Mouse (Mus musculus): ENCODE results near the gene Mapk11. TPM values are rescaled to one million over a fixed set of nuclear protein-coding genes. Genes with fewer than 3 reads are reported as not detected.

Mapk11 gene
- total and polyA plus RNA-seq, 2 experiments from 2014 or later, result 19.3 to 34.8 TPM

DNA sequence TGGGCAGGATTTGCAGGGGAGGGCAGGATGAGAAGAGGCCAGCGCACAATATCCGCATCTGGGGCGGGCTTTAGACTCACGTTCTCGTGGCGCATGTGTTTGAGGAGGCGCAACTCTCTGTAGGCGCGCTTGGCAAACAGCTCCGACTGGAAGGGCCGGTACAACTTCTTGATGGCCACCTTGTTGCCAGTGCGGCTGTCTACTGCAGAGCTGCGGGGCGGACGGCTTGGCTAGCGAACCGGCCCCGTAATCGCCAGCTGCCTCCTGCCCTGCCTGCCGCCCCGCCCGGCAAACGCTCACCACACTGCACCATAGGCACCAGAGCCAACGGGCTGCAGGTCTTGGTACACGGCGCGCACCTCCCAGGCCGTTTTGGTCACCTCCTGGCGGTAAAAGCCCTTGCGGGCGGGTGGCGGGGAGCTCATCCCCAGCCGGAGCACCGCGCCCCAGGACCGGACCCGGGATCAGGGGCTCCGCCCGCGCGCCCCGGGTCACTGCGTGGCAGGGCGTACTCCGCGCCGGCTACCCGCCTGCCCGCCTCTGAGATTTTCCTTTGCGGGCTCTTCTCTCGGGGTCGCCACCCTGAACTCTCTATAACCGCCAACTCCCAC lies 9.3 kb downstream of the Mapk11 start:
- H3K9ac ChIP-seq (replicated peaks; ENCODE audit: low read length, poor library complexity, severe bottlenecking), result peak overlapping the region; percentile 57
- peak overlapping the region; percentile 49 for H3K4me3 ChIP-seq (ENCODE audit: low read depth, low read length)
- no peaks in the 10 kb centered on the region for H3K36me3 ChIP-seq (ENCODE audit: insufficient read depth, low read length)
- H3K27ac ChIP-seq (ENCODE audit: low read depth, low read length), result no peak overlapping the region
- peaks cover 5% of the 10 kb centered on the region; the same call in 1 of the 2 replicates for H3K27me3 ChIP-seq (ENCODE audit: insufficient read depth, low read length)
- ATAC-seq (ENCODE audit: low FRiP score), result no peak
- peak; percentile 24 for DNase-seq (ENCODE audit: low spot score)
- WGBS, result under 1% methylated on average over 45 of the region's 53 CpGs
- no peak for TF ChIP-seq CTCF (IDR thresholded peaks at IDR 0.05)
- peak overlapping the region; percentile 99 for H3K4me2 ChIP-seq (ENCODE audit: low read depth, low read length, poor library complexity, severe bottlenecking)
- H3K4me1 ChIP-seq (ENCODE audit: insufficient read depth, low read length), result peaks cover 10% of the 10 kb centered on the region; the same call in 1 of the 2 replicates
- H3K9me3 ChIP-seq (ENCODE audit: low read length), result no peaks in the 10 kb centered on the region

DNA sequence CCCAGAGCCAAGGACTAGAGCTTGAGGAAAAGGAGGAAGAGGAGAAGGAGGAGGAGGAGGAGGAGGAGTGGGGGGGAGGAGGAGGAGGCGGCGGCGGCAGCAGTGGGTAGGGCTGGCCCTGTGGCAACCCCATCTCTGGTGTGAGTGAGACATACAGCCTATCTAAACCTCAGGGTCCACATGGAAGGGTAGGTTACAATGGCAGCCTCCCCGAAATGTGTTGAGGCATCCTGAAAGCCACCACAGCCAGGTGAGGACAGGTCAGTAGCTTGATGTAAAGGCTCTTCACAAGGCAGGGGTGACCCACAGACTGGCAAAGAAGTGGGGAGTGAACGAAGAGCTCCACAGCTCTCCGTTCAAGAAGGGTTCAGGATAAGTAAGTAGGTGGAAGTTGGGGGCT lies 10.9 kb downstream of the Mapk11 start:
- H3K27me3 ChIP-seq (ENCODE audit: insufficient read depth, low read length), result peaks cover 5% of the 10 kb centered on the region; the same call in 1 of the 2 replicates
- H3K4me2 ChIP-seq (ENCODE audit: low read depth, low read length, poor library complexity, severe bottlenecking), result no peak overlapping the region
- no peak overlapping the region for H3K27ac ChIP-seq (ENCODE audit: low read depth, low read length)
- H3K4me1 ChIP-seq (ENCODE audit: insufficient read depth, low read length), result peaks cover 10% of the 10 kb centered on the region; the same call in 1 of the 2 replicates
- no peaks in the 10 kb centered on the region for H3K36me3 ChIP-seq (ENCODE audit: insufficient read depth, low read length)
- no peak for TF ChIP-seq CTCF (IDR thresholded peaks at IDR 0.05)
- ATAC-seq (ENCODE audit: low FRiP score), result no peak
- H3K9ac ChIP-seq (replicated peaks; ENCODE audit: low read length, poor library complexity, severe bottlenecking), result no peak overlapping the region
- no peaks in the 10 kb centered on the region for H3K9me3 ChIP-seq (ENCODE audit: low read length)
- no peak for DNase-seq (ENCODE audit: low spot score)
- WGBS, result 97% methylated on average over 6 of the region's 6 CpGs
- H3K4me3 ChIP-seq (ENCODE audit: low read depth, low read length), result no peak overlapping the region

DNA sequence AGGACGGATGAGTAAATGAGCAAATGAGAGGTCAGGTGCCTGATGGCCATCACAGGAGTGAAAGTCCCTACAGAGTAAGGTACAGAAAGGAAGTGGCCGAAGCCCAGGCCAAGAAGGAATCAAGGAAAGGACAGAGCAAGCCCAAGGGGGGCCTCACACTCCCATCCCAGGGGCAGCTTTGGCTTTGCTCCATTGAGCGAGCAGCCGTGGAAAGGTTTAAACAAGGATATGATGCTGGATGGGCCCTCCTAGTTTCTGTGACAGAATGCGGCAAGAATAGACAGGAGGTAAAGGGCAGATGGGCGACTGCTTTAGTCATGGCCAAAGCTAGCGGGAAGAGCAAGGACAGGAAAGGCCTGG lies 11.4 kb downstream of the Mapk11 start:
- no peak overlapping the region for H3K4me2 ChIP-seq (ENCODE audit: low read depth, low read length, poor library complexity, severe bottlenecking)
- 91% methylated on average over 7 of the region's 7 CpGs for WGBS
- peaks cover 10% of the 10 kb centered on the region; the same call in 1 of the 2 replicates for H3K4me1 ChIP-seq (ENCODE audit: insufficient read depth, low read length)
- peaks cover 5% of the 10 kb centered on the region; the same call in 1 of the 2 replicates for H3K27me3 ChIP-seq (ENCODE audit: insufficient read depth, low read length)
- H3K9me3 ChIP-seq (ENCODE audit: low read length), result no peaks in the 10 kb centered on the region
- TF ChIP-seq CTCF (IDR thresholded peaks at IDR 0.05), result no peak
- H3K9ac ChIP-seq (replicated peaks; ENCODE audit: low read length, poor library complexity, severe bottlenecking), result no peak overlapping the region
- H3K27ac ChIP-seq (ENCODE audit: low read depth, low read length), result no peak overlapping the region
- ATAC-seq (ENCODE audit: low FRiP score), result no peak
- H3K4me3 ChIP-seq (ENCODE audit: low read depth, low read length), result no peak overlapping the region
- H3K36me3 ChIP-seq (ENCODE audit: insufficient read depth, low read length), result no peaks in the 10 kb centered on the region
- DNase-seq (ENCODE audit: low spot score), result no peak

DNA sequence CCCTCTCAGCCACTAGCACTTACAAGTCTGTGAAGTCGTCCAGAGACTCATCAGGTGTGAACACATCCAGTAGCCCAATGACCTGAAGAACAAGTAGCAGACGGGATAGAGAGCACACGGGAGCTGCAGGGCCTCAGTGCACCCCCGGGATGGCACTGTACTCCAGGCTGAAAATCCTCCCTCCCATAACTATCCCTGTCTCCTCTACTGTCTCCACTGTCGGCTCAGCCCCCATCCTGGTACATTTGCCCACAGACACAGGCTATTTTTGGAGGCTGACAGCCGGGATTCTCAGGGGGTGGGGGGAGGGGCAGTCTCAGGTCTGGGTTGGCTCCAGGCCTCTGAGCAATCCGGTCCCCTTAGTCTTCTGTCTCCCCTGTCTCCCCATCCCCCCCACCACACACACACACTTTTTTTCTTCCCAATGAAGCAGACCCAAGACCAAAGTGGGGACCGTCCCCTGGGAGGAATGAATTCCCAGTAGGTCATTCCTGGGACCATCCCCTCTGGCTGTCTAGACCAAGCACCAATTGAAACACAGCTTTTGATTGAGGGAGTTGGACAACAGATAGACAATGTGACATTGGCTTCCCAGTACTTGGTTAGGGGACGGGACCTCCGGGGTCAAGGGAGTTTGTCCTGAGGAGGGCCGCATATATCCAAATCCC lies 11.9 kb downstream of the Mapk11 start:
- no peak overlapping the region for H3K4me3 ChIP-seq (ENCODE audit: low read depth, low read length)
- DNase-seq (ENCODE audit: low spot score), result no peak
- H3K4me2 ChIP-seq (ENCODE audit: low read depth, low read length, poor library complexity, severe bottlenecking), result no peak overlapping the region
- peaks cover 10% of the 10 kb centered on the region; the same call in 1 of the 2 replicates for H3K4me1 ChIP-seq (ENCODE audit: insufficient read depth, low read length)
- H3K27me3 ChIP-seq (ENCODE audit: insufficient read depth, low read length), result peaks cover 5% of the 10 kb centered on the region; the same call in 1 of the 2 replicates
- no peak for TF ChIP-seq CTCF (IDR thresholded peaks at IDR 0.05)
- H3K9me3 ChIP-seq (ENCODE audit: low read length), result no peaks in the 10 kb centered on the region
- ATAC-seq (ENCODE audit: low FRiP score), result no peak
- no peaks in the 10 kb centered on the region for H3K36me3 ChIP-seq (ENCODE audit: insufficient read depth, low read length)
- 78% methylated on average over 11 of the region's 11 CpGs for WGBS
- no peak overlapping the region for H3K27ac ChIP-seq (ENCODE audit: low read depth, low read length)
- no peak overlapping the region for H3K9ac ChIP-seq (replicated peaks; ENCODE audit: low read length, poor library complexity, severe bottlenecking)

DNA sequence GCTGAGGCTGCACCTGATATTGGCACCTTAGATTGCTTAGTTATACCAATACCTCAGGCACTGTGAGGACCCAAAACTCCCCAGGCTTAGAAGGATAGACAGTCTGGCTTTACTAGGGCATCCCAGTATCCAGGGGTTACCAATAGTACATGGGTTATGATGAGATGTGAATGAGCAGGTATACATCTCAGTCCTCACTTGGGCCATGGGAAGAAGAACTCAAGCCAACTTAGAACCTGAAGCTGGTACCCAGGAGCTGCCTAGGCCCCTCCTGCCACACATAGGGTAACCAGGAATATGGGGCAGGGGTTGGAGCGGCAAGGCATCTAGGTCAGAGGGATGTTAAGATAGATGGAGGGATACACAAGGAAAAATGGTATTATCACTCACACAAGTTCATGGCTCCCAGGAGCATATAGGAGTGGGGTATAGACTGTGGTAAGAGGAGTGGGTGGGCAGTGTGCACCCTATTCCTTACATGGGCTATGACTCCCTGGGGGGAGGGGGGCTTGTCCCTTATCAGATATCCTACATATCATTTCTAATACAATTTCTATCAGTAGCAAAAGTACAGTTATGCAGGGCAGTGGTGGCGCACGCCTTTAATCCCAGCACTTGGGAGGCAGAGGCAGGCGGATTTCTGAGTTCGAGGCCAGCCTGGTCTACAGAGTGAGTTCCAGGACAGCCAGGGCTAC lies 12.8 kb downstream of the Mapk11 start:
- Histone ChIP-seq H3K4me2 (ENCODE audit: low read depth, low read length, poor library complexity, severe bottlenecking) (no peak overlapping the region), H3K9ac (replicated peaks; ENCODE audit: low read length, poor library complexity, severe bottlenecking) (no peak overlapping the region), H3K4me1 (ENCODE audit: insufficient read depth, low read length) (peaks cover 10% of the 10 kb centered on the region; the same call in 1 of the 2 replicates), H3K27ac (ENCODE audit: low read depth, low read length) (no peak overlapping the region), H3K9me3 (ENCODE audit: low read length) (no peaks in the 10 kb centered on the region), H3K4me3 (ENCODE audit: low read depth, low read length) (no peak overlapping the region), H3K27me3 (ENCODE audit: insufficient read depth, low read length) (peaks cover 5% of the 10 kb centered on the region; the same call in 1 of the 2 replicates), H3K36me3 (ENCODE audit: insufficient read depth, low read length) (no peaks in the 10 kb centered on the region)
- ATAC-seq (ENCODE audit: low FRiP score) (no peak), DNase-seq (ENCODE audit: low spot score) (no peak)
- WGBS, result 98% methylated on average over 3 of the region's 5 CpGs
- TF ChIP-seq CTCF (IDR thresholded peaks at IDR 0.05), result no peak

DNA sequence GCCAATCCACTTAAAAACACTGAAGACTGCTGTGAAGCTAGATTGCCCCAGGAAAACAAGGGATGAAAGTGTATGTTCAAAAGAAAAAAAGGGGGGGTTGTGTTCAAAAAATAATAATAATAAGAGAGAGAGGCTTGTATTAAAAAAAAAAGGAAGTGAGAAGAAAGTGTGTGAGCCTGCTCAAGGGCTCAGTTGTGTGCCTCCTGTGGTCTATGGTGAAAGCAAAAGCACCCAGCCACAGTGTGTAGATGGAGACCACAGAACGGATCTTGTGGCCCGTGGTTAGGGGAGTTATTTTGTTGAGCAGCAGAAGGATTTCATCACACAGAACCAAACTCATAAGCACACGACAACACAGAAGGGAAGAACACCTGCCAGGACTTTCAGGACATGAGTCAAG lies 18.1 kb downstream of the Mapk11 start:
- Histone ChIP-seq H3K27me3 (ENCODE audit: insufficient read depth, low read length) (no peaks in the 10 kb centered on the region), H3K4me2 (ENCODE audit: low read depth, low read length, poor library complexity, severe bottlenecking) (no peak overlapping the region), H3K9ac (replicated peaks; ENCODE audit: low read length, poor library complexity, severe bottlenecking) (no peak overlapping the region), H3K27ac (ENCODE audit: low read depth, low read length) (no peak overlapping the region), H3K4me1 (ENCODE audit: insufficient read depth, low read length) (peaks cover 8% of the 10 kb centered on the region; the same call in 1 of the 2 replicates), H3K4me3 (ENCODE audit: low read depth, low read length) (no peak overlapping the region), H3K9me3 (ENCODE audit: low read length) (no peaks in the 10 kb centered on the region), H3K36me3 (ENCODE audit: insufficient read depth, low read length) (no peaks in the 10 kb centered on the region)
- DNase-seq (ENCODE audit: low spot score) (no peak), ATAC-seq (ENCODE audit: low FRiP score) (no peak)
- TF ChIP-seq CTCF (IDR thresholded peaks at IDR 0.05), result no peak
- 90% methylated on average over 3 of the region's 3 CpGs for WGBS

Data from midbrain, postnatal 0 days (tissue).